Comparison of ENCODE assay signal across 10 mouse cellular contexts in the genomic region with DNA sequence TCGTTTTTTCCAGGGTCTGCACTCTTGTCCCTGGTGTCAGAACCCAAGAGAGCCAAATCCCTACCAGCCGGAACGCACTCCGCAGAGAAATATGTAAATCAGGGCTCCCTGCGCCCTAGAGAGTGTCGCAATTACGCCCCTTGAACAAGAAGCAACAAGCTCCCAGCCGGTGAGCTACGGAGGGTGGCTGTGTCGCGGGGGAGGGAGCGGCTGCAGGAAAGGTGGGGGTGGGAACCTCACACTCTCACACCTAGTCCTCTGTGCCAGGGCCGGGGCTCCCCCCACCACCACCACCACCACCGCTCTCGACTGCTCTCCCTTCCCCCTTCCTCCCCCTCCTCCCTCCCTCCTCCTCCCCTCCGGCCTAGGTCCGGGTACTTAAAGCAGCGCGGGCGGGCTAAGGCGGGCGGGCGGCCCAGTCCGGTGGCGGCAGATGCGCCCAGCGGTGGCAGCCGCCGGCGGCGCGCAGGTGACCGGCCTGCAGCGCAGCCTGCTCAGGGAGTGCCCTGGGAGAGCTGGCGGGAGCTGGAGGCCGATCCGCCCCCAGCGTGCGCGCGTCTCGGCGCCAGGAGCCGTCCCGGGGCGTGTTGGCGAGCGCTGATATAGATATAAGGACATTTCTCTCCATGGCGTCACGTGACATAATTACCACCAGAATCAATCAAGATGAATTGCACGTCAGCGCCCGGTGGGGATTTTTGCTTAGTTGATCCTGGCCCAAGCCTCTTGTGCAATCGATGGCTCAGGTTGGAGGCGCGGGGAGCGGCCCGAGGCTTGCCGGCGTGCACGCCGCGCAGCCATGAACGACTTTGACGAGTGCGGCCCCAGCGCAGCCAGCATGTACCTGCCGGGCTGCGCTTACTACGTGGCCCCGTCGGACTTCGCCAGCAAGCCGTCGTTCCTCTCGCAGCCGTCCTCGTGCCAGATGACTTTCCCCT. TPM values are rescaled to one million over a fixed set of nuclear protein-coding genes. Genes with fewer than 3 reads are reported as not detected.
DNase-seq lines count a peak whose midpoint lies in the region; ATAC-seq and TF ChIP-seq lines count a peak whose summit lies in the region.
"Had no signal": no experiment of that assay in that cellular context is flagged by ENCODE, and none has a peak within 500 bp of the region (broad histone marks: within the 10 kb centered on the region; RNA-seq: fewer than 3 reads in every experiment).

No protein-coding gene starts in this region.

- H3K4me1 ChIP-seq in ES-Bruce4 (ENCODE audit: control insufficient read depth, insufficient read depth, low read length) = no peaks in the 10 kb centered on the region
- H3K4me1 ChIP-seq in hindbrain, embryonic 11.5 days (replicated peaks; ENCODE audit: control insufficient read depth, insufficient read depth, low read length) = peaks cover 8% of the 10 kb centered on the region
- H3K4me1 ChIP-seq in liver, embryonic 15.5 days (replicated peaks) = peaks cover 9% of the 10 kb centered on the region
- H3K4me1 ChIP-seq in cerebellum, adult 2 months (ENCODE audit: control insufficient read depth, insufficient read depth, low read length) = no peaks in the 10 kb centered on the region

- under 1% methylated on average over 74 of the region's 78 CpGs for WGBS in hindbrain, embryonic 11.5 days
- 2% methylated on average over 75 of the region's 78 CpGs for WGBS in liver, embryonic 15.5 days (ENCODE audit: insufficient replicate concordance)
- WGBS in cerebellum, adult 2 months = 1% methylated on average over 78 of the region's 78 CpGs

- H3K4me2 ChIP-seq in hindbrain, embryonic 11.5 days (replicated peaks; ENCODE audit: low read depth, low read length) = peak overlapping the region; percentile 25
- H3K4me2 ChIP-seq in liver, embryonic 15.5 days = peak overlapping the region; percentile 25; the same call in 1 of the 2 replicates

- H3K9ac ChIP-seq in ES-Bruce4 (ENCODE audit: low read depth, poor library complexity, severe bottlenecking) = no peak overlapping the region
- no peak overlapping the region for H3K9ac ChIP-seq in hindbrain, embryonic 11.5 days (ENCODE audit: low read depth, low read length)
- H3K9ac ChIP-seq in liver, embryonic 15.5 days = no peak overlapping the region

- peak; percentile 32 for DNase-seq in gastrocnemius, adult 2 months
- DNase-seq in gastrocnemius, postnatal 25 days = no peak
- no peak for DNase-seq in hindbrain, embryonic 11.5 days (ENCODE audit: low spot score)
- DNase-seq in cerebellum, adult 2 months = no peak
- no peak for DNase-seq in natural killer cell, adult 2 months (ENCODE audit: low spot score in 2 of 2)
- no peak for DNase-seq in left cerebral cortex, adult 9 months (ENCODE audit: low spot score in 2 of 2)
- DNase-seq: adrenal gland, postnatal 25 days had no signal

- TF ChIP-seq POLR2A in ES-Bruce4 (IDR thresholded peaks at IDR 0.05; ENCODE audit: insufficient read depth, low read length) = no peak
- no peak for TF ChIP-seq POLR2A in cerebellum, adult 2 months (IDR thresholded peaks at IDR 0.05; ENCODE audit: borderline replicate concordance, insufficient read depth, low read length)

- no peaks in the 10 kb centered on the region for H3K9me3 ChIP-seq in ES-Bruce4 (replicated peaks; ENCODE audit: control insufficient read depth, insufficient read depth, low read length, poor library complexity, severe bottlenecking)
- no peaks in the 10 kb centered on the region for H3K9me3 ChIP-seq in hindbrain, embryonic 11.5 days (ENCODE audit: control insufficient read depth, low read length)
- no peaks in the 10 kb centered on the region for H3K9me3 ChIP-seq in liver, embryonic 15.5 days (replicated peaks)

- H3K27ac ChIP-seq in gastrocnemius, adult 2 months = no peak overlapping the region
- H3K27ac ChIP-seq in ES-Bruce4 (ENCODE audit: insufficient read depth, low read length) = no peak overlapping the region
- no peak overlapping the region for H3K27ac ChIP-seq in hindbrain, embryonic 11.5 days (ENCODE audit: low read depth, low read length)
- no peak overlapping the region for H3K27ac ChIP-seq in liver, embryonic 15.5 days (replicated peaks)
- H3K27ac ChIP-seq in cerebellum, adult 2 months (ENCODE audit: insufficient read depth, low read length) = no peak overlapping the region

- peak; percentile 55; the same call in 1 of the 2 replicates for TF ChIP-seq EP300 in ES-Bruce4 (IDR thresholded peaks at IDR 0.05; ENCODE audit: insufficient read depth, low read depth, low read length)

- ATAC-seq in hindbrain, embryonic 11.5 days (ENCODE audit: low FRiP score) = 0 out of 2 replicates have a peak, but pooled peaks have one; percentile 33
- ATAC-seq in liver, embryonic 15.5 days (ENCODE audit: insufficient read depth) = no peak

- peak overlapping the region; percentile 68 for H3K4me3 ChIP-seq in gastrocnemius, adult 2 months
- H3K4me3 ChIP-seq in ES-Bruce4 (ENCODE audit: low read depth, low read length) = peak overlapping the region; percentile 34
- H3K4me3 ChIP-seq in hindbrain, embryonic 11.5 days (ENCODE audit: low read depth, low read length) = peak overlapping the region; percentile 10; the same call in 1 of the 2 replicates
- no peak overlapping the region; the same call in 1 of the 2 replicates for H3K4me3 ChIP-seq in liver, embryonic 15.5 days (replicated peaks)
- no peak overlapping the region for H3K4me3 ChIP-seq in cerebellum, adult 2 months (replicated peaks; ENCODE audit: insufficient read depth, low read depth, low read length)

- H3K36me3 ChIP-seq in ES-Bruce4 (ENCODE audit: control insufficient read depth, insufficient read depth, low read length, poor library complexity, severe bottlenecking) = no peaks in the 10 kb centered on the region
- H3K36me3 ChIP-seq in hindbrain, embryonic 11.5 days (ENCODE audit: control insufficient read depth, insufficient read depth, low read length) = no peaks in the 10 kb centered on the region
- H3K36me3 ChIP-seq in liver, embryonic 15.5 days (replicated peaks) = no peaks in the 10 kb centered on the region

- H3K27me3 ChIP-seq in ES-Bruce4 (ENCODE audit: control insufficient read depth, insufficient read depth, low read length, poor library complexity, severe bottlenecking) = peaks cover 55% of the 10 kb centered on the region
- H3K27me3 ChIP-seq in hindbrain, embryonic 11.5 days (ENCODE audit: control insufficient read depth, insufficient read depth, low read length) = peaks cover 94% of the 10 kb centered on the region
- H3K27me3 ChIP-seq in liver, embryonic 15.5 days = peaks cover 99% of the 10 kb centered on the region
- peaks cover 15% of the 10 kb centered on the region; the same call in 1 of the 2 replicates for H3K27me3 ChIP-seq in cerebellum, adult 2 months (ENCODE audit: control insufficient read depth, insufficient read depth, low read length)

- intact Hi-C loops in gastrocnemius, adult 2 months (cut with DNase I) = no loop called here

- no peak for TF ChIP-seq CTCF in gastrocnemius, adult 2 months (IDR thresholded peaks at IDR 0.05)
- TF ChIP-seq CTCF in ES-Bruce4 (IDR thresholded peaks at IDR 0.05; ENCODE audit: low read depth, low read length) = no peak
- TF ChIP-seq CTCF in cerebellum, adult 2 months (IDR thresholded peaks at IDR 0.05; ENCODE audit: borderline replicate concordance, insufficient read depth, low read depth, low read length) = no peak

RNA-seq across cellular contexts. Expression of a gene that starts 2.5 kb away (rescaled TPM):
- not detected for total RNA-seq in gastrocnemius, adult 2 months (2021)
- total RNA-seq in gastrocnemius, postnatal 25 days (2021) = under 1 TPM in 1 of 2 experiments, not detected in 1; 0.26 TPM
- not detected in 2 replicates for polyA plus RNA-seq in ES-Bruce4 (2011; ENCODE audit: insufficient read depth, insufficient read length, low read depth, missing spikeins)
- polyA plus RNA-seq in hindbrain, embryonic 11.5 days (2014; fragmentation: Nextera tagmentation; extraction: Ambion mirVana) = not detected in 2 replicates
- not detected in 2 replicates for polyA plus RNA-seq in liver, embryonic 15.5 days (2015; fragmentation: Nextera tagmentation; extraction: Ambion mirVana)
- not detected in 2 replicates for polyA plus RNA-seq in cerebellum, adult 2 months (2012; rRNA removed)
- total RNA-seq: adrenal gland, postnatal 25 days; heart, postnatal 10 days had no signal

RNA-seq across cellular contexts. Expression of a gene that starts 7.0 kb away (rescaled TPM):
- not detected for total RNA-seq in gastrocnemius, adult 2 months (2021)
- not detected for total RNA-seq in gastrocnemius, postnatal 25 days (2021)
- not detected in 2 replicates for polyA plus RNA-seq in ES-Bruce4 (2011; ENCODE audit: insufficient read depth, insufficient read length, low read depth, missing spikeins)
- polyA plus RNA-seq in hindbrain, embryonic 11.5 days (2014; fragmentation: Nextera tagmentation; extraction: Ambion mirVana) = not detected in 2 replicates
- polyA plus RNA-seq in liver, embryonic 15.5 days (2015; fragmentation: Nextera tagmentation; extraction: Ambion mirVana) = not detected in 2 replicates
- not detected in 2 replicates for polyA plus RNA-seq in cerebellum, adult 2 months (2012; rRNA removed)
- total RNA-seq: adrenal gland, postnatal 25 days; heart, postnatal 10 days had no signal

RNA-seq across cellular contexts. Expression of a gene that starts 9.9 kb away (rescaled TPM):
- total RNA-seq in gastrocnemius, adult 2 months (2021) = 1 to 10 TPM; 4.0 to 4.8 TPM
- 1 to 10 TPM; 1.5 to 4.5 TPM for total RNA-seq in gastrocnemius, postnatal 25 days (2021)
- not detected in 2 replicates for polyA plus RNA-seq in ES-Bruce4 (2011; ENCODE audit: insufficient read depth, insufficient read length, low read depth, missing spikeins)
- polyA plus RNA-seq in hindbrain, embryonic 11.5 days (2014; fragmentation: Nextera tagmentation; extraction: Ambion mirVana) = 0.13 TPM in 1 of 2 replicates, not detected in the other
- not detected in 2 replicates for polyA plus RNA-seq in liver, embryonic 15.5 days (2015; fragmentation: Nextera tagmentation; extraction: Ambion mirVana)
- polyA plus RNA-seq in cerebellum, adult 2 months (2012; rRNA removed) = not detected in 2 replicates
- total RNA-seq: adrenal gland, postnatal 25 days; heart, postnatal 10 days had no signal

RNA-seq across cellular contexts. Expression of a gene that starts 13.8 kb away (rescaled TPM):
- not detected for total RNA-seq in gastrocnemius, adult 2 months (2021)
- total RNA-seq in gastrocnemius, postnatal 25 days (2021) = not detected
- polyA plus RNA-seq in ES-Bruce4 (2011; ENCODE audit: insufficient read depth, insufficient read length, low read depth, missing spikeins) = not detected in 2 replicates
- polyA plus RNA-seq in hindbrain, embryonic 11.5 days (2014; fragmentation: Nextera tagmentation; extraction: Ambion mirVana) = 0.15 TPM in 1 of 2 replicates, not detected in the other
- polyA plus RNA-seq in liver, embryonic 15.5 days (2015; fragmentation: Nextera tagmentation; extraction: Ambion mirVana) = not detected in 2 replicates
- 0.10 TPM in 1 of 2 replicates, not detected in the other for polyA plus RNA-seq in cerebellum, adult 2 months (2012; rRNA removed)
- total RNA-seq: adrenal gland, postnatal 25 days; heart, postnatal 10 days had no signal

RNA-seq across cellular contexts. Expression of a gene that starts 15.7 kb away (rescaled TPM):
- total RNA-seq in gastrocnemius, adult 2 months (2021) = 10 to 100 TPM; 15.8 to 19.1 TPM
- total RNA-seq in gastrocnemius, postnatal 25 days (2021) = 10 to 100 TPM in 1 of 2 experiments, 1 to 10 TPM in 1; 5.7 to 14.7 TPM
- polyA plus RNA-seq in ES-Bruce4 (2011; ENCODE audit: insufficient read depth, insufficient read length, low read depth, missing spikeins) = 0.52 and 0.75 TPM in 2 replicates
- polyA plus RNA-seq in hindbrain, embryonic 11.5 days (2014; fragmentation: Nextera tagmentation; extraction: Ambion mirVana) = 0.11 TPM in 1 of 2 replicates, not detected in the other
- not detected in 2 replicates for polyA plus RNA-seq in liver, embryonic 15.5 days (2015; fragmentation: Nextera tagmentation; extraction: Ambion mirVana)
- polyA plus RNA-seq in cerebellum, adult 2 months (2012; rRNA removed) = not detected in 2 replicates

Comparison
In these comparisons a context has a peak if more than half of its experiments do, and no peak if none do; other contexts are left out.
1. H3K4me3 ChIP-seq: peak in gastrocnemius, adult 2 months (single experiment), ES-Bruce4 (single experiment) and hindbrain, embryonic 11.5 days (single experiment); none in liver, embryonic 15.5 days (single experiment) and cerebellum, adult 2 months (single experiment).